Mouse (Mus musculus) retina, adult 2 months (tissue): ENCODE measurements around the gene Pip5kl1.

ENCODE experiments used
- DNase-seq: peaks from one replicate; pipeline ENCODE4 v3.0.0-alpha.2; 2012; ENCODE audit warnings: low read depth, low spot score

Pip5kl1 gene

GRCm38 (mm10) chr2:32608778-32609435 lies 34.3 kb downstream of the Pip5kl1 start:
- no peak for DNase-seq

DNA sequence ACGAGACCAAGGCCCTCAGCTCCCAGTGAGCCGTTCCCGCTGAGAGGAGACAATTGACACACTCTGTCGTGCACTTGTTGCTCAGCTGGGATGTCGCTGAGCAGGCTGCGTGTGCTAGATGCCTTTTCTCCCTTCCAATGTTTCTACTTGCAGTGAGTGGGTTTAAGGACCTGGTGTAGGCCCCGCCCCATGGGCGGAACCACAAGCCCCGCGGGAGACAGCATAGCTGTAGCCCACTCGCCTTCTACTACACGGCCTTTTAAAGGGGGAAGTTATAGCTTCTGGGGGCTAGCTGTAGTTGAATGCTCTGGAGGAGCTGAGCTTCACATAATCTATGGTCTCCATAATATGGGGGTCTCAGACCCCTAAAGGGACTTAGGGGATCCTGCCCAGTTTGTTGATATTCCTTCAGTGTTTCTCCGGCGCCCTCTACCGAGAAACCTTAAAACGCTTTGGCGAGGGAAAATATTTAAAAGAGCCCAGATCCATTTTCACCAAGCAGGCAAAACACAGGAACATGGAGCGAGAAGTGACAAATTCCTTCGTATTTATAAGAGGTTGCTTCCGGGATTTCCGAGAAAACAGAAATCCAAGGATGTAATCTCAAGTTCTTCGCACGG lies 36.1 kb downstream of the Pip5kl1 start:
- DNase-seq = no peak

DNA sequence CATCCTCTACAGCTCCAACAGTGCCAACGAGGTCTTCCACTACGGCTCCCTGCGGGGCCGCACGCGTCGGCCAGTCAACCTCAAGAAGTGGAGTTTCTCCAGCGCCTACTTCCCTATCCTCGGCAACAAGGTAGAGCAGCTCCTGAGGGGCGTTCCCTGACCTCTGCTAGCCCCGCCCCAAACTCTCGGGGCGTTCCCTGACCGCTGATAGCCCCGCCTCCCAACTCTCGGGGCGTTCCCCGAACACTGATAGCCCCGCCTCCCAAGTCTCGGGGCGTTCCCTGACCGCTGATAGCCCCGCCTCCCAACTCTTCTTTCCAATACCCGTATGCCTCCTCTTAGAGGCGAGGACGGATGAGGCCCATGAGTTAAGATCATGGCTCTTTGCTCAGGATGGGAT lies 37.7 kb downstream of the Pip5kl1 start:
- no peak for DNase-seq

DNA sequence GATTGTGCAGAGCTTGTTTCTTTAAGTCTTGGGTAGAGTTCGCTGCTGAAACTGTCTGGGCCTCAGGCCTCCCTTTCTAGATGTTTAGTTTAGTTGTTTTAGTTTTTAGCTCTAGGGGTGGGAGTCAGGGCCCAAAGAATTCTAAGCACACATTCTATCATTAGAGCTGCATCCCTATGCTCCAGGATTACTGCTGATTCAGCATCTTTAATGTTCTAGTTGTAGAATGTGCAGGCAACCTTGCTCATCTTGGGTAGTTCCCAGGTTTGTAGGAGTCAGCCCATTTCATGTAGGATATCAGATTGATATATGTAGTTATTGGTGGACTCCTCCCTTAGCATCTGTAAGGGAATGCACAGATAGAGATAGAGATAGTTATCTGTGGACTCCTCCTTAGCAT lies 42.5 kb downstream of the Pip5kl1 start:
- DNase-seq = no peak

GRCm38 (mm10) chr2:32617601-32618000 lies 43.0 kb downstream of the Pip5kl1 start:
- DNase-seq = no peak

- no peak for DNase-seq
Measured at GRCm38 (mm10) chr2:32618051-32618450, 43.5 kb downstream of the Pip5kl1 start.

DNA sequence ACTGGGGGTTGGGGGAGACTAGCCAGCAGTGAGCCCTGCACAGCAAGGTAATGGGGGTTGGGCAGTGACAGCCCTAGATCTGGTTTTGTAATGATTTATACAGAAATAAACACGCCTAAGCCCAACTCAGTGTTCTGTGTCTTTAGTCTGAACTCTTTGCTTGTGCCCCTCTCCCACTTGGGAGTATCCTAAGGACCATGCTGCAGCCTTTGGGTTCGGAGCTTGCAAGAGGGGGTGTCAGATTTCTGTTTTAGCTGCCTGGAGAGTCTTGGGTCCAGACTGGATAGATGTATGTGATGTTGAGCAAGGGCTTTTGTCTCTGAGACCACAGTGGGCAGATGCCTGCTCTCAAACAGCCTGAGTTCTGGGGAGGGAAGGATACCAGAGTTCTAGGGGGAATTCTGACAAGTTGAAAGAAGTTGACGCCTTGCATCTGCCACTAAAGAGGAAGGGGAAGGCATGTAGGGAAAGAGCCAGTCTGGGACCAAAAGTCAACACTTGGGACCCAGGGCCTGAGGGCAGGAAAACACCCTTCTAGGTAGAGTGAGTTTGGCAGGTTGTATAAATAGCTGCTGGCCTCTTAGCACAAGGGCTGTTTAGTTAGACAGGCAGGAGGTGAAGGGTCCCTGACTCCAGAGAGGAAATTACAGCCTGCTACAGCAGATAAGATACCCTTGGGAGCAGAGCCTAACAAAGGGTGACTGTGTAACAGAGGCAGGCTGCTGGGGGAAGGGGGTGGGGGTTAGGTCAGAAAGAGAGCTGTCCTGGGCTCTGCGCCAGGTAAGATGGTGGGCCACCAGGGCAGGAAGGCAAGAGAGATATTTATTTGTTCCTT lies 46.3 kb downstream of the Pip5kl1 start:
- DNase-seq = no peak

- no peak for DNase-seq
Measured at GRCm38 (mm10) chr2:32621517-32621859, 46.9 kb downstream of the Pip5kl1 start, which contains the start of gene Ak1. Gene Ak1 (plus strand): TSS chr2:32621758.

DNA sequence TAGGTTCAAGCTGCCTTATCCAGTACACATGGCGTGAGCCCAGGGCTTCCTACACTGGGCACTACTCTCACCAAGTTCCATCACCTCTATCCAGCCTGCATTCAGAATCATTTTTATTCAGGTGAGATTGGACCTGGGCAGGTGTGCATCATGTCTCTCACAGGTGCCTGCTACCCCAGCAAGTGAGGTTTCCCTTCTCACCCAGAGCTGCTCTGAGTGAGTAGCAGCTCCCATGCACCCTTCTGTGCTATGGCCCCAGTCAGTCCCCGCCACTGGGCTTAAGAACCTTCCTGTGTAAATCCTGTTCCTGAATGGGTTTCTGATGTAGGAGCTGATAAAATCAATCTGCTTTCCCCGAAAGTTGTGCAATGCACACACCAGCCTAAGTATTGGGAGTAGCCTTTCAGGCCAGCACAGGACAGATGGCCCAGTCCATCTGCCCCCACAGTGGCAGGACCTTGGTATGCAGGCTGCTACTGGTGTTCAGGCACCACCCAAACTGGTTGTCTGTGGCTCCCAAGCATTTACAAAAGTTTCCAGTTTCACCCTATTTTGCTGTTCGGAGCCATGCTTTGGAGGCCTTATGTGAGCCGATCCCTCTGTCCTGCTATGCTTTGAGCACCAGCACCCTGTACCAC lies 49.6 kb downstream of the Pip5kl1 start:
- DNase-seq = no peak

DNA sequence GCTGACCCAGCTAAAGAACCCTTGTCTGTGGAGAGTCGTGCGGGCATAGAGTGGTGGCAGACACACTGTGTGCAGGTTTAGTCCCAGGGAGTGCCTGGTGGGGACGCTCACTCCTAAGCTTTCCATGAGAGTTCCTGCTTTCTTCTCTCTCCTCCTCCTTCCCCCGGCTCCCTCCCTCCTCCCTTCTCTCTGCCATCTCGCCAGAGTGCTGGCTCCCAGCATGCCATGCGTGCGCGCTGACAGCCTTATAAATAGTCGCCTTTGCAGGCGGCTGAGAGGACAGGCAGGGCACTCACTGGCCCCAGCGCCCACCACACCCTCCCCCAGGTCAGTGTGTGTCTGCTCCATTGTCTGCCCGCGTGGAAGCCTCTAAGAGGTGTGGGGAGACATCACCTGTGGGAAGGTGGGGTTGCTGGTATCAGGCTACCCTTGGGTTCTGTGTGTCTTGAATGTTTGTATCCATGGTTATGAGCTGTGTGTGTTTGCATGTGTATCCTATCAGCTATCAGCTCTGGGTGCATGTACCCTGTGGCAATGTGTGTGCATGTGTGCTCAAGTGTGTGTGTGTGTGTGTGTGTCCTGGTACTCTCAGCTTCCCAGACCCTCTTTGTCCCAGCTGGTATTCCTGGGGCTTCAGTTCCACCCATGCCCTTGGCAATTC lies 50.7 kb downstream of the Pip5kl1 start:
- no peak for DNase-seq

DNA sequence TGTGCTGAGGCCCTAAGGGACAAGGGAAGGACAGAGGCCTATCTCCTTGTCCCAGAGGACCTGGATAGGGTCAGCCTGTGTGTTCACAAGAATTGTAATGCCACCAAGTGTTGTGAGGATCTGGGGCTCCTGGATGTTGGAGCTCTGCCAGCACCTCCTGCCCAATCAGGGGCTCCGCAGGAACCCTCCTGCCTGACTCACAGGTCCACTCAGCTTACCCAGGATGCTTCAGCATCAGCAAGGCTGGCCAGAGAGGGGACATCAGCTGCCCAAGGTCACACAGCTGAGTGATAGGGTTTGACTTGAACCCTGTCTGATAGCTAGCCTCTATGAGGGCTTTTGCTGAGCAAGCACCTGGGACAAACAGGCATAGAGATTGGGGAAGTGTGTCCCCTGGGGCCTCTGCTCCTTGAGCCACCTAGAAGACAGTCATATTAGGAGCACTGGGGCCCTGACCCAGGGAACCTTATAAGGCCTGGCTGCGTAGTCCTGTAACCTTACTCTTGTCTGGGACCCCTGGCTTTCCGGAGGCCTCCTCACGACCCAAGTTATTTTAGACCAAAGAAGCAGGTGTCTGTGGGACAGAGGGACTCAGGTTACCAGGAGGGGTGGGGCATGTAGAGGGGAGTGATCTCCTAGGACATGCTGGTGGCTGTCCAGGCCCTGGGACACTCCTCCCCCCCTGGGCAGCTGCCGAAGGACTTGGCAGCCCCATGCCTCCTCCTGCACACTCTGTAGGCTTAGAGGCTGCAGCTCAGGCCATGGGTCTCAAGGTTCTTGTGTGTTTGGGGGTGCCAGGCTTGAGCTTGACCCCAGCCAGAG lies 51.5 kb downstream of the Pip5kl1 start:
- DNase-seq = no peak

DNA sequence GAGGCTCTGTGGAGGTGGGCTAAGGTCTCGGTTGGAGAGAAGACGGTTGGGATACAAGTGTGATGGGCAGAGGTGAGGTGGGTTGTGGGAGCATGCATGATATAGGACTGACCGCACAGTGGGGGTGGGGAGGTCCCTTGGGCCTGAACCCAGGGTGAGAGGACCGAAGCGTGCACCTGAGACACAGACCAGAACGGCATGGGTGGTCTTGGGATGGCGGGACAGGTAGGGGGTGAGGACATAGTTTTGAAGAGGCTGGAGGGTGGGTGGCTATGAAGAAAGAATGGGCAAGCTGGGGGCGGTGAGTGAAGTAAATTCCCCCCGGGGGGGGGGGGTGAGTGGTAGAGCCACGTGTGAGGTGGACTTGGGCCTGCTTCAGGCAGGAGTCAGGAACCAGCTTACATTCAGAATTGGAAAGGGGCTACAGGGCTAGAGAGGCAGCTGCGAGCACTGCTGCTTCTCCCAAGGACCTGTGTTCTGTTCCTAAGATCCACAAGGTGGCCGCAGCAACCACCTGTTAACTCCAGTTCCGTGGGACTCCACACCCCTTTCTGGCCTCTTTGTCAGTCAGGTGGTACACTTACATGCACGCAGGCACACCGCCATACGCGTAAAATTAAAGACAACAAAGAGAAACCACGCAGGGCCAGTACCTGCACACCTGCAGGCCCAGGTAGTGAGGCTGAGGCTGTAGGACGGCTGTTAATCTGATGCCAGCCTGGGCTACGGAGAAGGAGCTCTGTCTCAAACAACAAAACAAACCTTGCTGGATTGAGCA lies 52.9 kb downstream of the Pip5kl1 start:
- no peak for DNase-seq

DNA sequence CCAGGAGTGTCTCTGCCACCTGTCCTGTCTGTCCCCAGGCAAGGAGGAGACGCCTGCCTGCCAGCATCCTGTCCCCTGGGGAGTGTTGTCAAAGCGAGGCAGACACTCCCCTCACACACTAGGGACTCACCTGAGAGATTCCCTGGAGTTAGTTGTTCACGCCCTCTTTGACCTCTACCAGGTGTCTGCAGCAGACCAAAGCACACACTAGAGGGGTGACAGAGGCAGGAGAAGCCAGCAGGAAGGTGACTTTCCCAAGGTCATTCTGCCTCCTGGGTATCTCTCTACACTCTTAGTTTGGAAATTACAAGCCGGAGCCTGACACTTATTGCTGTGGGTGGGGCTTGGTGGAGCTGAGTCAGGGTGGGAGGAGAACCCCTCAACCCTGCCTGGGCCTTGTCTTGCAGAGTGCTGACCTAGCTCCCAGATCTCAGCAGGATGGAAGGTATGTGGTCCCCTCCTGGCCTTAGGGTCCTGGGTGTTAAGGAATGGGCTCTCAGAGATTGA lies 53.5 kb downstream of the Pip5kl1 start:
- DNase-seq = no peak

DNA sequence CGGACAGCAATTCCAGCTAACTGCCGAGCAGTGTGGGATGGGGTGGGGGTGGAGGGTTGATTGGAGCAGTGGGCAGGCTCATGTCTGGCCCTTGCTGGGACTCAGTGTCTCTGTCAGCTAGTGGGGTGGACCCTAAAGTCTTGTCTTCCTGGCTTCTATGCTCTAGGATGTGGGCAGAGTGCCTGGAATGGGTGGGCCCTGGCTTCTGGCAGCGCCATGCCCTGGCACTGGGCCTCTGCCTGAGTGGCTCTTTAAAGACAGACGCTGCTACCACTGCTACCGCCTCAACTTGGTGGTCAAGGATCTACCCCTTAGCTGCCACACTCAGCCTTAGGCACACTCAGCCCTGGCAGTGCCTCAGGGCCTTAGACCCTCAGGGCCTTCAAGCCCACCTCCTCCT lies 54.1 kb downstream of the Pip5kl1 start:
- no peak for DNase-seq

DNA sequence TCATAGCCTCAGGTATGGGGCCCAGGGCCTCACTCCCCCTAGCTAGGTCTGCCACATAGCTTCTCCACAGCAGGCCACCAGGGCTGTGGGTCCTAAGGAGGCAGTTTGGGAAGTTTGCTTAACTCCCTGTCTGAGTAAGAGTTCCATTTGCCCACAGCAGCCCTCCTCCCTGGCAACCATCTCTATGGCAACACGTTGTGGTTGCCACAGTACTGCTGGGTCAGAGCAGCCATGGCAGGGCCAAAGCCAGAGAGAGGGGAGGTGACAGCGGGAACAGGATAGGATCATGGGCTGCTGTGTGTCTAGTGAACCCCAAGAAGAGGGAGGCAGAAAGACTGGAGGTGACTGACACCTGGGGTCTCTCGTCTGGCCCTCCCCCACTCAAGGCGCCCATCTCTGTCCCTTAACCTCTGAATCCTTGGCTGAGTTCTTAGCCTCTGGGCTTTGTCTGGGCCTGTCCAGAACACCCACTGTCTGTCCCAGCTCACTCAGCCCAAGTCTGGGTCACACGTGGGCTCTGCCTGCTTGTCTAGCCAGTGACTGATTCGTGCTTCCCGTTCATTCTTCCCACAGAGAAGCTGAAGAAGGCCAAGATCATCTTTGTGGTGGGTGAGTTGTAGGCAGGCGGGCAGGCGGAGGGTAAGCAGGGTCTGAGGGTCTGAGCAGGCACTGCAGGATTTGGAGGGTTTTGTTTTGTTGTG lies 54.8 kb downstream of the Pip5kl1 start:
- no peak for DNase-seq

GRCm38 (mm10) chr2:32630036-32630435 lies 55.4 kb downstream of the Pip5kl1 start:
- no peak for DNase-seq

DNA sequence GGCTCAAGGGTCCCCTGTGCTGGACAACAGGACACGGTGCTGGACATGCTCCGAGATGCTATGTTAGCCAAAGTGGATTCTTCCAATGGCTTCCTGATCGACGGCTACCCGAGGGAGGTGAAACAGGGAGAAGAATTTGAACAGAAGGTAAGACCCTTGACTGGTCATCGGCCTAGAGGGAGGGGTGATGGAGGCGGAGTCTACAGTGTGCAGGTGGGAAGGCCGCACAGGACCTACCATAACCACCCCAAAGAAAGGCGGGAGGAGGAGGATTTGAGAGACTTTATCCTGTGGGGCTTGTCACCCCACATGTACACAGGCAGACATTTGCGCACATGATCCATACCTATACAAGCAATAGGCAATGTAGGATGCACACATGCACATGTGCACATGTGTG lies 56.4 kb downstream of the Pip5kl1 start:
- no peak for DNase-seq

- DNase-seq = peak; percentile 51
Measured at GRCm38 (mm10) chr2:32631737-32632394, 57.3 kb downstream of the Pip5kl1 start.
